Mouse (Mus musculus): ENCODE measurements at regions not wholly inside any gene's neighbourhood (a gene's known extent, or its start where the extent isn't known, plus 50 kb on each side); places are given as distances from the start of the nearest gene placed in this dataset.

GRCm38 (mm10) chr11:27221956-27222355 is 628.2 kb upstream of the Vrk2 start:
- TF ChIP-seq CHD2 (IDR thresholded peaks at IDR 0.05; ENCODE audit: low read length) = no peak
- TF ChIP-seq MYC (IDR thresholded peaks at IDR 0.05; ENCODE audit: low read depth, low read length) = no peak
- no peak for TF ChIP-seq USF1 (IDR thresholded peaks at IDR 0.05; ENCODE audit: low read depth, low read length)
- TF ChIP-seq EP300 (IDR thresholded peaks at IDR 0.05; ENCODE audit: low read depth in 1 of 2, low read length in 2 of 2) = no peak
- TF ChIP-seq KAT2A (conservative IDR thresholded peaks at IDR 0.05; ENCODE audit: low read depth, low read length) = no peak
- TF ChIP-seq RAD21 (IDR thresholded peaks at IDR 0.05; ENCODE audit: low read depth, low read length) = no peak
- no peak for TF ChIP-seq TCF12 (IDR thresholded peaks at IDR 0.05; ENCODE audit: low read depth, low read length)
- TF ChIP-seq USF2 (IDR thresholded peaks at IDR 0.05; ENCODE audit: borderline replicate concordance in 1 of 2, insufficient read depth in 1 of 2, low read depth in 1 of 2, low read length in 2 of 2) = no peak
- TF ChIP-seq GABPA (IDR thresholded peaks at IDR 0.05; ENCODE audit: low read depth, low read length) = no peak
- TF ChIP-seq ETS1 (IDR thresholded peaks at IDR 0.05; ENCODE audit: low read depth, low read length) = no peak
- TF ChIP-seq RCOR1 (IDR thresholded peaks at IDR 0.05; ENCODE audit: low read depth, low read length) = no peak
- TF ChIP-seq ZMIZ1 (IDR thresholded peaks at IDR 0.05; ENCODE audit: low read depth, low read length) = no peak
- no peak for TF ChIP-seq NRF1 (IDR thresholded peaks at IDR 0.05; ENCODE audit: insufficient read depth, low read depth, low read length, poor library complexity, severe bottlenecking)
- TF ChIP-seq BHLHE40 (IDR thresholded peaks at IDR 0.05; ENCODE audit: borderline replicate concordance, low read depth, low read length) = no peak
- no peak for TF ChIP-seq MEF2A (IDR thresholded peaks at IDR 0.05; ENCODE audit: extremely low read depth, insufficient replicate concordance, low read depth, low read length, poor library complexity, severe bottlenecking)
- TF ChIP-seq MAFK (IDR thresholded peaks at IDR 0.05; ENCODE audit: borderline replicate concordance, low read depth, low read length) = no peak
- TF ChIP-seq ZC3H11A (IDR thresholded peaks at IDR 0.05; ENCODE audit: low read depth, low read length) = no peak
- no peak for TF ChIP-seq MAX (IDR thresholded peaks at IDR 0.05; ENCODE audit: low read length)

More at GRCm38 (mm10) chr11:27221956-27222355, 628.2 kb upstream of the Vrk2 start:
- H3K9me3 ChIP-seq (replicated peaks; ENCODE audit: insufficient read depth, low read length) = no peaks in the 10 kb centered on the region
- H3K79me2 ChIP-seq (ENCODE audit: control insufficient read depth, insufficient read depth, low read length, poor library complexity) = no peaks in the 10 kb centered on the region
- no peak for DNase-seq (ENCODE audit: low read depth, low spot score)
- no peak overlapping the region for H3K27ac ChIP-seq (ENCODE audit: control insufficient read depth, low read depth, low read length)
- H3K9ac ChIP-seq (ENCODE audit: control insufficient read depth, low read depth, low read length, poor library complexity, severe bottlenecking) = no peak overlapping the region
- no peaks in the 10 kb centered on the region for H3K36me3 ChIP-seq (ENCODE audit: control insufficient read depth in 1 of 2, insufficient read depth in 2 of 2, low read length in 2 of 2)
- H3K4me3 ChIP-seq (ENCODE audit: control insufficient read depth in 1 of 2, insufficient read depth in 1 of 2, low read depth in 2 of 2, low read length in 2 of 2) = no peak overlapping the region
- no peaks in the 10 kb centered on the region for H3K4me1 ChIP-seq (ENCODE audit: control insufficient read depth in 1 of 2, insufficient read depth in 2 of 2, low read length in 2 of 2)
- no peaks in the 10 kb centered on the region for H3K27me3 ChIP-seq (ENCODE audit: control insufficient read depth in 1 of 2, insufficient read depth in 2 of 2, low read length in 2 of 2)
